Mouse (Mus musculus): ENCODE measurements around the gene Cmtm4. TPM values are rescaled to one million over a fixed set of nuclear protein-coding genes. Genes with fewer than 3 reads are reported as not detected.
A peak's percentile ranks its signal among the peaks of the same experiment; 100 is the strongest.

The Cmtm4 gene
- total and polyA plus RNA-seq, 2 experiments from 2014 or later = 2.7 to 39.8 TPM

DNA sequence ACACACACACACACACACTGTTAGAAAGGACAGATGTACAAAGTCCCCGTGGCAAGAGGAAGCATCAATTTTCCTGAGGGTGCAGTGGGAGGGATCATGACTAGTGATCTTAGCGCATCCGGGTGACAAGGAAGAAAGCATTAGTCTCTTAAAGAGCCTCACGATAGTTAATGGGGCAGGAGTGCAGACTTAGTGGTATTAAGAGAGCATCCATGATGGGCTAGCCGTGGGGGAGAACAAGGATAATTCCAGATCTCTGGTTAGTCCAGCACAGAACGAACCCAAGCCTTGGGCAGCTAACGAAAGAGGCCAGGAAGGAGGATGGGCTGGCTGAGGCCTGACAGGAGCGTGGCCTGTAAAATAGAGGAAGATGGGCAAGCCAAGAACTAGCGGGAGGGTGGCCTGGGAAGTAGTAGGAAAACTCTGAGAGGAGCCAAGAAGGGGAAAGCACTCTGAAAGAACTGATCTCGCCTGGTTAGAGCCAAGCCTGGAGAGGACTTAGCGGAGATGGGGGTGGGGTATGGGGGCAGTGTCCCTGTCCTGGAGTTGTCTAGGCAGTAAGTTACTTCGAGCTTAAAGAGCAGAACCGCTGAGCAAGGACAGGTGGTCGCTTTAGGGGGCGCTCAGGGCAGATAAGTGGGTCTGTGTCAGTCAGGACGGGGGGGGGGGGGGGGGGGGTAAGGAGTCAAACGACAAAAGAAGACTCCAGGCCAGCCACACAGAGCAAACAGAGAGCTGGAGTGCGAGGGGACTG is 56.2 kb downstream of the Cmtm4 start, which contains the start of gene Cmtm3:
Gene Cmtm3 (plus strand): TSS at position 182 of the 754 bp plus-strand sequence.
- no peaks in the 10 kb centered on the region for H3K27me3 ChIP-seq (ENCODE audit: insufficient read depth, low read length)
- ATAC-seq (ENCODE audit: low FRiP score) = no peak

DNA sequence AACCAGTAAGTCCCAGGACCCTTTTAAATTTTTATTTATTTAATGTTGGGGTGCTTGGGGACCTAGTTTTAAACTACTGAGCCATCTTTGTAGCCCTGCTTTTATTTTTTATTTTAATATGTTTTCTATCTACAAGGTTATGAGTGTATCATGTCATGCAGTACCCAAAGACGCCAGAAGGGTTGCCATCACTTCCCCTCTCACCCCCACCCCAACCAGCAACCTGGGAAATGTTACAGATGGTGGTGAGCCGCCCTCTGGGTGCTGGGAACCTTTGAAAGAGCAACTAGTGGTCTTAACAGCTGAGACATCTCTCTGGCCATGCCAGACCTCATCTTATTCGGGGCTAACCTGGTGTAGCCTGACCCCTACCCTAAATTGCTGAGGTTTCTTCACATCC is 57.7 kb downstream of the Cmtm4 start:
- no peak overlapping the region for H3K4me3 ChIP-seq (ENCODE audit: low read depth, low read length)
- no peaks in the 10 kb centered on the region for H3K36me3 ChIP-seq (ENCODE audit: insufficient read depth, low read length)
- DNase-seq (ENCODE audit: low spot score) = no peak
- 56% methylated on average over 3 of the region's 3 CpGs for WGBS
- no peak; the same call in 1 of the 2 replicates for TF ChIP-seq CTCF (IDR thresholded peaks at IDR 0.05)
- no peak overlapping the region for H3K4me2 ChIP-seq (ENCODE audit: low read depth, low read length, poor library complexity, severe bottlenecking)
- H3K4me1 ChIP-seq (ENCODE audit: insufficient read depth, low read length) = no peaks in the 10 kb centered on the region
- no peaks in the 10 kb centered on the region for H3K27me3 ChIP-seq (ENCODE audit: insufficient read depth, low read length)
- no peak overlapping the region for H3K27ac ChIP-seq (ENCODE audit: low read depth, low read length)
- ATAC-seq (ENCODE audit: low FRiP score) = no peak
- H3K9ac ChIP-seq (replicated peaks; ENCODE audit: low read length, poor library complexity, severe bottlenecking) = no peak overlapping the region
- H3K9me3 ChIP-seq (ENCODE audit: low read length) = no peaks in the 10 kb centered on the region

More for the DNA sequence above, 56.2 kb downstream of the Cmtm4 start, which contains the start of gene Cmtm3:
- peak within 1 kb of the TSS; percentile 63 for H3K9ac ChIP-seq (replicated peaks; ENCODE audit: low read length, poor library complexity, severe bottlenecking)
- WGBS = 15% methylated on average over 18 of the region's 18 CpGs
- H3K27ac ChIP-seq (ENCODE audit: low read depth, low read length) = peak within 1 kb of the TSS; percentile 48
- peak within 1 kb of the TSS; percentile 89 for H3K4me2 ChIP-seq (ENCODE audit: low read depth, low read length, poor library complexity, severe bottlenecking)
- no peak for TF ChIP-seq CTCF (IDR thresholded peaks at IDR 0.05)
- no peaks in the 10 kb centered on the region for H3K9me3 ChIP-seq (ENCODE audit: low read length)
- no peaks in the 10 kb centered on the region for H3K4me1 ChIP-seq (ENCODE audit: insufficient read depth, low read length)
- DNase-seq (ENCODE audit: low spot score) = peak; percentile 61
- no peaks in the 10 kb centered on the region for H3K36me3 ChIP-seq (ENCODE audit: insufficient read depth, low read length)
- H3K4me3 ChIP-seq (ENCODE audit: low read depth, low read length) = peak within 1 kb of the TSS; percentile 59

DNA sequence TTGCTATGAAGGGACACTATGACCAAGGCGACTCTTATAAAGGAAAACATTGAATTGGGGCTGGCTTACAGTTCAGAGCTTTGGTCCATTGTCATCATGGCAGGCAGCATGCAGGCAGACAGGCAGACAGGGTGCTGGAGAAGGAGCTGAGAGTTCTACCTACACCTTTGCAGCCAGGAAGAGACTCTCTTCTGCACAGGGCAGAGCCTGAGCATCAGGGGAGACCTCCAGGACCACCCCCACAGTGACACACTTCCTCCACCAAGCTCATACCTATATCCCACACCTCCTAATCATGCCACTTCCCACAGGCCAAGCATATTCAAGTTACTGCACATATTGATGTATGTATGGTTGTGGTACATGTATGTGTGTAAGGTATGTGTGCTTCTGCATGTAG is 58.8 kb downstream of the Cmtm4 start:
- no peak for DNase-seq (ENCODE audit: low spot score)
- Histone ChIP-seq H3K27me3 (ENCODE audit: insufficient read depth, low read length) (no peaks in the 10 kb centered on the region), H3K4me1 (ENCODE audit: insufficient read depth, low read length) (no peaks in the 10 kb centered on the region), H3K4me3 (ENCODE audit: low read depth, low read length) (no peak overlapping the region), H3K27ac (ENCODE audit: low read depth, low read length) (no peak overlapping the region), H3K36me3 (ENCODE audit: insufficient read depth, low read length) (no peaks in the 10 kb centered on the region), H3K9me3 (ENCODE audit: low read length) (no peaks in the 10 kb centered on the region), H3K4me2 (ENCODE audit: low read depth, low read length, poor library complexity, severe bottlenecking) (no peak overlapping the region), H3K9ac (replicated peaks; ENCODE audit: low read length, poor library complexity, severe bottlenecking) (no peak overlapping the region)
- ATAC-seq (ENCODE audit: low FRiP score) = no peak
- 84% methylated on average over 1 of the region's 1 CpGs for WGBS
- no peak for TF ChIP-seq CTCF (IDR thresholded peaks at IDR 0.05)

DNA sequence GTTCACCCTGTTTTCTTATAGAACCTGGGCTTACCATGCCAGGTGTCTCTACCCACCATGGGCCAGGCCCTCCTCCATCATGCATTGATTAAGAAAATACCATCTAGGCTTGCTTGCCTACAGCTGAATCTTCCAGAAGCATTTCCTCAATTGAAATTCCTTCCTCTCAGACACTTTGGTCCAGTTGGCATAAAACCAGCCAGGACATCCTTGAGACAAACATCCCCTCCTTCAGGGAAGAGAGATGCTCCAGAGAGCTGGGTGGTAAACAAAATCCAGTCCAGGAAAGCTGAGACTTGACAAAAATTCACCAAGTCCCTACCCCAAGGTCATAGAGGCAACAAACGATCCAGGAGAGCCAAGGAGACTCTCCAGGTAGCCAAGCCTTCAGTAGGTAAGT is 61.4 kb downstream of the Cmtm4 start:
- WGBS = 60% methylated on average over 1 of the region's 1 CpGs
- no peak for ATAC-seq (ENCODE audit: low FRiP score)
- TF ChIP-seq CTCF (IDR thresholded peaks at IDR 0.05) = no peak

DNA sequence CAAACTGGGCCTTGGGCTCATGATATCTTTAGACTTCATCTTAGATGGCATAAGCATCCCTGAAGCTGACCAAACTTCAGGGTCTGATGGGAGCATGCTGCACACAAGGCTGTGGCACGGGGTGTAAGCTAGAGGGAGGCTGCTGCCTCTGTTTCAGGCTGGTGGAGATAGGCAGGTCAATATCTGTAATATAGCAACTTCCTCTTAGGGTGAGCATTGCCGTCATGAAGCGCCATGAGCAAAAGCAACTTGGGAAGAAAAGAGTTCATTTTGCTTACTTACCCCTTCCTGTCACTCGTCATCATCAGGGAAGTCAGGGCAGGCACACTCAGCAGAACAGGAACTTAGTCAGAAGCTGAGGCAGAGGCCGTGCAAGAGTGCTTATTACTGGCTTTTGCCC is 61.8 kb downstream of the Cmtm4 start:
- 80% methylated on average over 5 of the region's 5 CpGs for WGBS
- Histone ChIP-seq H3K9ac (replicated peaks; ENCODE audit: low read length, poor library complexity, severe bottlenecking) (no peak overlapping the region), H3K27ac (ENCODE audit: low read depth, low read length) (no peak overlapping the region), H3K4me3 (ENCODE audit: low read depth, low read length) (no peak overlapping the region), H3K9me3 (ENCODE audit: low read length) (no peaks in the 10 kb centered on the region), H3K4me2 (ENCODE audit: low read depth, low read length, poor library complexity, severe bottlenecking) (no peak overlapping the region), H3K27me3 (ENCODE audit: insufficient read depth, low read length) (no peaks in the 10 kb centered on the region), H3K36me3 (ENCODE audit: insufficient read depth, low read length) (no peaks in the 10 kb centered on the region), H3K4me1 (ENCODE audit: insufficient read depth, low read length) (no peaks in the 10 kb centered on the region)
- DNase-seq (ENCODE audit: low spot score) = no peak
- no peak for ATAC-seq (ENCODE audit: low FRiP score)
- no peak for TF ChIP-seq CTCF (IDR thresholded peaks at IDR 0.05)

More for the DNA sequence above, 61.4 kb downstream of the Cmtm4 start:
- no peak overlapping the region for H3K4me3 ChIP-seq (ENCODE audit: low read depth, low read length)
- no peaks in the 10 kb centered on the region for H3K36me3 ChIP-seq (ENCODE audit: insufficient read depth, low read length)
- DNase-seq (ENCODE audit: low spot score) = no peak
- H3K9me3 ChIP-seq (ENCODE audit: low read length) = no peaks in the 10 kb centered on the region
- H3K9ac ChIP-seq (replicated peaks; ENCODE audit: low read length, poor library complexity, severe bottlenecking) = no peak overlapping the region
- H3K27ac ChIP-seq (ENCODE audit: low read depth, low read length) = no peak overlapping the region
- no peaks in the 10 kb centered on the region for H3K27me3 ChIP-seq (ENCODE audit: insufficient read depth, low read length)
- H3K4me1 ChIP-seq (ENCODE audit: insufficient read depth, low read length) = no peaks in the 10 kb centered on the region
- H3K4me2 ChIP-seq (ENCODE audit: low read depth, low read length, poor library complexity, severe bottlenecking) = no peak overlapping the region
